Mouse (Mus musculus) myocyte (in vitro differentiated cells): ENCODE results near the gene Pkd2l1.

Source experiments
- CEBPB ChIP-seq: IDR thresholded peaks from 2 replicates; pipeline ENCODE4 v1.6.1; 2011; ENCODE audit warnings: mild to moderate bottlenecking, moderate library complexity; ENCODE audit not compliant: poor library complexity, insufficient read depth, severe bottlenecking
- E2F4 ChIP-seq: IDR thresholded peaks from one replicate; pipeline ENCODE4 v1.6.1; 2011; ENCODE audit warnings: mild to moderate bottlenecking, control low read depth, moderate library complexity; ENCODE audit not compliant: insufficient read depth
- MAX ChIP-seq: IDR thresholded peaks from one replicate; pipeline ENCODE4 v1.6.1; 2011; ENCODE audit warnings: low read depth, mild to moderate bottlenecking, control low read depth
- MYOD1 ChIP-seq, 3 experiments: IDR thresholded peaks; one replicate each; pipeline ENCODE4 v1.6.1; 2011; ENCODE audit warnings: control low read depth in 2 of 3, low read depth in 2 of 3, mild to moderate bottlenecking in 2 of 3, moderate library complexity in 1 of 3; ENCODE audit not compliant: insufficient read length in 2 of 3, control insufficient read depth in 1 of 3
- MYOG ChIP-seq, 3 experiments: IDR thresholded peaks; one replicate each; pipeline ENCODE4 v1.6.1; 2011; ENCODE audit warnings: control low read depth in 2 of 3, low read depth in 2 of 3, mild to moderate bottlenecking in 2 of 3; ENCODE audit not compliant: insufficient read length in 2 of 3, control insufficient read depth in 1 of 3, insufficient read depth in 1 of 3
- POLR2A ChIP-seq: IDR thresholded peaks from one replicate; pipeline ENCODE4 v1.6.1; 2011; ENCODE audit warnings: low read depth, mild to moderate bottlenecking, control low read depth, moderate library complexity; ENCODE audit not compliant: insufficient read length
- POLR2AphosphoS2 ChIP-seq: IDR thresholded peaks from one replicate; pipeline ENCODE4 v1.6.1; 2011; ENCODE audit warnings: low read depth, control low read depth; ENCODE audit not compliant: insufficient read length
- REST ChIP-seq: IDR thresholded peaks from one replicate; pipeline ENCODE4 v1.6.1; 2011; ENCODE audit warnings: mild to moderate bottlenecking, control low read depth, moderate library complexity; ENCODE audit not compliant: insufficient read depth, insufficient read length
- SRF ChIP-seq: IDR thresholded peaks from one replicate; pipeline ENCODE4 v1.6.1; 2011; ENCODE audit warnings: low read depth; ENCODE audit not compliant: control insufficient read depth, insufficient read length
- TCF12 ChIP-seq: IDR thresholded peaks from one replicate; pipeline ENCODE4 v1.6.1; 2011; ENCODE audit warnings: mild to moderate bottlenecking, control low read depth; ENCODE audit not compliant: poor library complexity, insufficient read depth, severe bottlenecking
- TCF3 ChIP-seq: IDR thresholded peaks from one replicate; pipeline ENCODE4 v1.6.1; 2011; ENCODE audit warnings: low read depth, control low read depth; ENCODE audit not compliant: insufficient read length
- USF1 ChIP-seq: IDR thresholded peaks from one replicate; pipeline ENCODE4 v1.6.1; 2011; ENCODE audit warnings: low read depth, mild to moderate bottlenecking, control low read depth, moderate library complexity

DNA sequence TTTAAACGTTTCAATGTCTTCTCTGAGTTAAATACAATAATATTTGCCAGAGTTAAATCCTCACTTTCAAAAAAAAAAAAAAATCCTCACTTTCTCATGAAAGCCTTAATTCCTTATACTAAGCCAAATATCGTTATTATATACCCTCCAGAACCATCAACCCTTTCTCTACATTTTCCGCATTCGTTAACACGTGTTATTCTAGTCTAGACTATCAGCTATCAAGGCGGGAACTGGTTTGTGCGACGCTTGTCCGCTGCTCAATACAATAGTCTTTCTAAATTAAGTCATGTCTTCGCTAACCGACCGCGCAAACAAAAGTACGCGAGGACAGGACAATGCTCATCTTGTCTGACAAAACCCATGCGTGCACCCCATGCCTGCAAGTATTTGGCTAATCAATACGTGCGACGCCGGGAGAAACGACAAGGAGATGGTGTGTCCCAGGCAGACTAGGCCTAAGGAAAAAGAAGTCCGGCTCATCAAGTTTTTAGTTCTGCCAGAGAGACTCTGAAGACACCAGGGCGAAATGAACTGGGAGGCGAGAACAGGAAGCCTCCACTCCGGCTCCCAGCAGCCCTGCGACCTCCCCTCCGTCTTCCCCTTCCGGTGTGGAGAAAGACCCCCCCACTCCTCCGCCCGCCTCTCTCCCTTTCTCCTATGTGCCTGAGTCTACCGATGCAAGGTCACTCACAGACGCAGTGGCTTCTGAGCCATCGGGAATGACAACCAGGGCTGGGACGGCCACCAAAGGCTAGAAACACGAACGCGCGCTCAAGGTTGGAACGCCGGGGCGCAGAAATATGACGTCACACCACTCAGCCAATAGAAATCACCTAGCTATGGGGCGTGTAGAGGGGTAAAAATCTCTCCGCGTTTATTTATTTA lies 56.9 kb downstream of the Pkd2l1 start, which contains the start of gene Cwf19l1:
- TF ChIP-seq POLR2A (peak; percentile 49), MYOG (IDR thresholded peaks at IDR 0.05; ENCODE audit: control insufficient read depth in 1 of 3, insufficient read depth in 1 of 3, insufficient read length in 2 of 3, low read depth in 2 of 3) (no peak), POLR2AphosphoS2 (no peak), MYOD1 (IDR thresholded peaks at IDR 0.05; ENCODE audit: control insufficient read depth in 1 of 3, insufficient read length in 2 of 3, low read depth in 2 of 3) (no peak), CEBPB (no peak), USF1 (no peak), TCF12 (no peak), MAX (no peak), REST (no peak), SRF (no peak), E2F4 (peak; percentile 79), TCF3 (no peak)
